Mouse (Mus musculus) embryonic fibroblast, embryonic 13.5 days (primary cell): Measurements from ENCODE around the gene Arhgap23. TPM values are rescaled to one million over a fixed set of nuclear protein-coding genes. Genes with fewer than 3 reads are reported as not detected.

Experiments used
- H3K27ac ChIP-seq: 2 replicates; pipeline ENCODE4 v1.5.1; 2012; ENCODE audit warnings: low read length, control low read depth, inconsistent platforms; ENCODE audit not compliant: insufficient read depth
- H3K4me1 ChIP-seq: 2 replicates; pipeline ENCODE4 v1.6.1; 2011; ENCODE audit warnings: low read length; ENCODE audit not compliant: control insufficient read depth, insufficient read depth
- H3K4me3 ChIP-seq: 2 replicates; pipeline ENCODE4 v1.5.1; 2011; ENCODE audit warnings: mild to moderate bottlenecking, control low read depth, low read length; ENCODE audit not compliant: insufficient read depth
- CTCF ChIP-seq: IDR thresholded peaks from 2 replicates; pipeline ENCODE4 v1.5.1; 2011; ENCODE audit warnings: mild to moderate bottlenecking, control low read depth, low read length, moderate library complexity, borderline replicate concordance; ENCODE audit not compliant: insufficient read depth
- POLR2A ChIP-seq: IDR thresholded peaks from 2 replicates; pipeline ENCODE4 v1.6.1; 2011; ENCODE audit warnings: low read depth, mild to moderate bottlenecking, control low read depth, low read length, moderate library complexity
- polyA plus RNA-seq: library from polyadenylated mRNA; stranded (reverse); fragments of >200 nt; gene quantifications from 2 replicates; pipeline ENCODE4 v1.2.4, GENCODE M21; 2011; ENCODE audit warnings: low read depth; ENCODE audit not compliant: missing spikeins, insufficient read length

The Arhgap23 gene
- polyA plus RNA-seq, 1 experiment: 49.2 TPM

DNA sequence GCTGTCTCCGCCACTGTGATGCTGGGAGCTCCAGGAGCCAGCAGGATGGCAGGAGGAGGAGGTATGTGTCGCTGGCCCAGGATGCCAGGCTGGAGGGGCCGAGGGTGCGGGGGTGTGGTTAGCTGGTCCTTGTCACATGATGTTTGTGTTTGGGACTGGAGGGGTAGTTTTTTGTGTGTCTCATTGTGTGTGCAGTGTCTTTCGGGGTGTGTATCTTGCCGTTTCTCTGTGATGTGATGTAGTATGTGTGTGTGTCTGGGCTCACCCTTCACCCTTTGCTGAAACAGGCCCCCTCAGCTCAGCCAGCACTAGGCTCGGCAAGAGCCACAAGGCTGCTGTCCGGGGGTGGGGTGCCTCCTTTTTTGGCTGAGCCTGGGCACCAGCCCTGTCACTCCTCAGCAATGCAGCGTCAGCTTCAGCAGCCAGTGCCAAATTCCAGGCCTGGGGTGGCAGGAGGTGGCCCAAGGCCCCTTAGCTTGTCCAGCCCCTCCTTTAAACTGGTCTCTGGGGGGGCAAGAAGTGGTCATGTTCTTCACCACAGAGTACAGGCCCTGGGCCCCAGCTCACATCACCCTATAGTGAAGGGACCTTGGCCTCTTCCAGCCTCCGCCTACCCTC is 35.1 kb downstream of the Arhgap23 start:
- H3K4me3 ChIP-seq: peak overlapping the region; percentile 83
- H3K4me1 ChIP-seq: peaks cover 12% of the 10 kb centered on the region
- peak overlapping the region; percentile 98 for H3K27ac ChIP-seq
- TF ChIP-seq POLR2A (no peak; the same call in 1 of the 2 replicates), CTCF (no peak)

DNA sequence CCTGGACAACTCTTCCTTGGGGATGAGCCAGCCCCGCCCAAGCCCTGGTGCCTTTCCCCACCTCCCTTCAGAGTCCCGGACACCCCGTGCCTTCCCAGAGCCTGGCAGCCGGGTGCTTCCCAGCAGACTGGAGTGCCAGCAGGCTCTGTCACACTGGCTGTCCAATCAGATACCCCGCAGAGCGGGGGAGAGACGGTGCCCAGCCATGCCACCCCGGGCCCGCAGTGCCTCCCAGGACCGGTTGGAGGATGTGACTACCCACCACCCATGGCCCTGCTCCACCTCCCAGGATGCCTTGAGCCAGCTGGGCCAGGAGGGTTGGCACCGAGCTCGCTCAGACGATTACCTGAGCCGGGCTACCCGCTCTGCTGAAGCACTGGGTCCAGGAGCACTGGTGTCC is 36.3 kb downstream of the Arhgap23 start:
- peak overlapping the region; percentile 53 for H3K27ac ChIP-seq
- peaks cover 15% of the 10 kb centered on the region for H3K4me1 ChIP-seq
- TF ChIP-seq CTCF: no peak
- peak overlapping the region; percentile 83; the same call in 1 of the 2 replicates for H3K4me3 ChIP-seq

GRCm38 (mm10) chr11:97457120-97457519 is 41.8 kb downstream of the Arhgap23 start:
- Histone ChIP-seq H3K4me1 (peaks cover 3% of the 10 kb centered on the region; the same call in 1 of the 2 replicates), H3K4me3 (no peak overlapping the region), H3K27ac (no peak overlapping the region)
- TF ChIP-seq CTCF (no peak), POLR2A (no peak)

GRCm38 (mm10) chr11:97461307-97461820 is 46.0 kb downstream of the Arhgap23 start:
- TF ChIP-seq CTCF (no peak), POLR2A (no peak)
- Histone ChIP-seq H3K4me3 (no peak overlapping the region), H3K4me1 (no peaks in the 10 kb centered on the region), H3K27ac (no peak overlapping the region)

DNA sequence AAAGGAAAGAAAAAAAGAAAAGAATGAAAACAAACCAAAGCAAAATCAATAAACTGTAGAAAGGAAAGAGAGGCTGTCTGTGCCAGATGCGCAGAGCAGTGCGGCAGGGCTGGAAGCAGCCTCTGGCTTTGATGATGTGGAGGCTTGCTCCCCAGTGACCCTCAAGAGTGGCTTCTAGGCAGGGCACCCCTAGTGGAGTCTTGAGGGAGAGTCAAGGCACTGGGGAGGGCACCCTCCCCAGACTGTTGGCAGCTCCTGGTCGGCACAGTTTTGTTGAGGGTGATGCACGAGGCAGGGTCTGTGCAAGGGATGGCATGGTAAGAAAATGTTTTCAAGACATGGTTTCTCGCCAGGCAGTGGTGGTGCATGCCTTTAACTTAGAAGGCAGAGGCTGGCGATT is 47.2 kb downstream of the Arhgap23 start:
- no peak overlapping the region for H3K27ac ChIP-seq
- no peaks in the 10 kb centered on the region for H3K4me1 ChIP-seq
- no peak overlapping the region for H3K4me3 ChIP-seq
- no peak for TF ChIP-seq POLR2A

GRCm38 (mm10) chr11:97463166-97463565 is 47.8 kb downstream of the Arhgap23 start:
- Histone ChIP-seq H3K4me3 (no peak overlapping the region), H3K27ac (no peak overlapping the region), H3K4me1 (no peaks in the 10 kb centered on the region)
- TF ChIP-seq POLR2A (no peak), CTCF (no peak)

DNA sequence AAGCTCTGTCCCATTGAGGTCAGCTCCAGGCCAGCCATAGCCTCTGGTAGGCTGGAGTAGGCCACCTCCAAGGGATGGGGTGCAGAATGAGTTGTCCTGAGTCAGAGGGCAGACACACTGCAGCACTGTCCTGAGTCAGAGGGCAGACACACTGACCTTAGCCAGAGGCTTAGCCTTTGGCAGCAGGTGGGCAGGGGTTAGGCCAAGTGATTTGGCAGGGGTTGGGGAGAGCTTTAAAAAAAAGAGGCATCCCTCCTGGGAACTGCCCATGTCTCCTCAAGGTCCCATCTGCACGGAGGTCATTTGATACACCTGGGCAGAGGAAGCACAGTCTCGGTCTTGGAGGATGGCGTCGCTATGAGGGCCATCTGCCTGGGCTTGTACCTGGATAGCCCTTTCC is 48.7 kb downstream of the Arhgap23 start:
- H3K4me1 ChIP-seq: no peaks in the 10 kb centered on the region
- H3K4me3 ChIP-seq: no peak overlapping the region
- TF ChIP-seq POLR2A (no peak), CTCF (no peak)

GRCm38 (mm10) chr11:97465957-97466356 is 50.6 kb downstream of the Arhgap23 start:
- H3K27ac ChIP-seq: no peak overlapping the region
- TF ChIP-seq CTCF (no peak), POLR2A (no peak)
- H3K4me3 ChIP-seq: no peak overlapping the region
- no peaks in the 10 kb centered on the region for H3K4me1 ChIP-seq

More for the DNA sequence above, 48.7 kb downstream of the Arhgap23 start:
- no peak overlapping the region for H3K27ac ChIP-seq

DNA sequence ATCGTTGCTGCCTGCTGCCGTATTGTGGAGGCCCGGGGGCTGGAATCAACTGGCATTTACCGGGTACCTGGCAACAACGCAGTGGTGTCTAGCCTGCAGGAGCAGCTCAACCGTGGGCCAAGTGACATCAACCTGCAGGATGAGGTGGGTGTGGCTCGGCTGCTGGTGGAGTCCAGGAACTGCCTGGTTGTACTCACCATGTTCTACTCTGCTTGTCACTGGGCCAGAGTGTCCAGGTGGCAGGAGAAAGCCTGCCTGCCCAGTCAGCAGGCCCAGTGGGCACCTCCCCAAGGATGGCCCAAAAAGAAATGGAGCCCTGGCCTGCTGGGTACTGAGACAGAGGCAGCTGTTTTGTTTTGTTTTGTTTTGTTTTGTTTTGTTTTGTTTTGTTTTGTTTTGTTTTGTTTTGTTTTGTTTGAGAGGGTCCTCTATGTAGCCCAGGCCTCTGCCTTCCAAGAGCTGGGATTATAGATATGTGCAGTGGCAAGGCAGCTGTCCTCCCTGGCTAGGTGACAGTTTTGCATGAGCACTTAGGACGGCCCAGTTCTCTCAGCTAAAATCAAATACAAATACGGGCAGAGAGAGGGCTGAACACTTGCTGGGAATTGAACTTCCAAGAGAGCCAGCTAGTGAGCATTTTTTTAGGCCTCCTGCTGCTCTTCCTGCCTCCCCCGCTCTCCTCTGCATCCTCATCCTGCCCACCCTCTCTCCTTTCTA is 51.3 kb downstream of the Arhgap23 start:
- Histone ChIP-seq H3K4me1 (no peaks in the 10 kb centered on the region), H3K4me3 (no peak overlapping the region), H3K27ac (no peak overlapping the region)
- TF ChIP-seq POLR2A: no peak
- TF ChIP-seq CTCF: no peak

DNA sequence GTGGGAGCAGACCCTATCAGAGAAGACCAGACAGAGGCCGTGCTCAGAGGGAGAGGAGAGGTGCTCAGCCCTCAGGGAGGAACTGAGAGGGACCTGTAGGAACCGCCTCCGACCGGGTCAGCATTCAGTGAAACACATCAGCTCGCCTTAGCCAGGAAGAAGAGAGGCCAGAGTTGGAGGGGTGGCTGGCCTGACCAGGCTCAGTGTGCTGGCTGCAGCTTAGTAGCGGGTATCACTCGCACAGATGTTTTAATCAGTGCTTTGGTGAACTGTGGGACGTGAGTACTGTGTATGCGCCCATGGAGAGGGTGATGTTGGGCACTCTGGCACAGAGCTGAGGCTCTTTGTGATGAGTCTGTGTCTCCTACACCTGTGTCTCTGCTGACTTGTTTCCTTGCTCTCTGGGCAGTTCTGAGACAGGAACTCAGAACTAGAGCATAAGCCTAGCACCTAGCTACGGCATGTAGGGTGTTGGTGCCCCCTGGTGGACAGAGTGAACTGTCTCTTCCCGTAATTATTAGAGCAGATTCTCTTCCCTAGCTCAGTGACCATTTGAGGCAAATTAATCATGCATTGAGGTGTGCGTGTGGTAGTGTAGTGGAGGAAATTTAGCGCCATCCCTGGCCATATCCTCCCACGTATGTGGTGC is 53.4 kb downstream of the Arhgap23 start:
- no peak overlapping the region for H3K4me3 ChIP-seq
- TF ChIP-seq POLR2A (no peak), CTCF (peak; percentile 92)

More for the DNA sequence above, 53.4 kb downstream of the Arhgap23 start:
- no peak overlapping the region for H3K27ac ChIP-seq
- H3K4me1 ChIP-seq: no peaks in the 10 kb centered on the region
